ENCODE assay signal across 32 mouse cellular contexts in the genomic region with DNA sequence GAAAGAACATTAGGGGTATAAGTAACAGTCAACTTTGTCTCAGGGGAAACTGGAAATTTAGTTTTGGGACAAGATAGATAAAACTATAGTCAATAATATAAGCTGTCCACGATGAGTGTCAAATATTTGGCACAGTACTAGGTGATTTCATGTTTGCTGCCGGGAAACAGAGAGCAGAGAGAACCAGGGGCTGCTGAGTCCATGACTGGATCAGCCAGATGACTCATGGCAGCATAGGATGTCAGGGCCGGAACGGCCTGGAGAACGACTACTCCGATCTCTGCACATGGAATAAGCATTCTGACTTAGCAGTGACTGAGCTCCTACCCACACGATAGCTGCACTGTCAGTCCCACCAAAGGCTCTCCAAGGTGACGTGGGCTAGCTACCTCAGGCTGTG.
DNase-seq lines count a peak whose midpoint lies in the region; ATAC-seq and TF ChIP-seq lines count a peak whose summit lies in the region.
"Had no signal": no experiment of that assay in that cellular context is flagged by ENCODE, and none has a peak within 500 bp of the region (broad histone marks: within the 10 kb centered on the region; RNA-seq: fewer than 3 reads in every experiment).

No protein-coding gene starts in this region.

- H3K4me1 ChIP-seq in lung, embryonic 16.5 days (replicated peaks; ENCODE audit: control insufficient read depth, insufficient read depth, low read length) = peaks cover 12% of the 10 kb centered on the region
- H3K4me1 ChIP-seq in forebrain, embryonic 11.5 days (replicated peaks; ENCODE audit: control insufficient read depth, insufficient read depth, low read length) = no peaks in the 10 kb centered on the region
- H3K4me1 ChIP-seq: liver, embryonic 13.5 days; stomach, embryonic 15.5 days had no signal

- no peaks in the 10 kb centered on the region for H3K79me2 ChIP-seq in C2C12 (ENCODE audit: control insufficient read depth, insufficient read depth)

- no peak for DNase-seq in lung, postnatal 25 days (ENCODE audit: low spot score)
- peak; percentile 81 for DNase-seq in NIH3T3 (ENCODE audit: low read depth)
- peak; percentile 60 to 66 for DNase-seq in adrenal gland, postnatal 36 days
- DNase-seq in spleen, adult 18-20 months = no peak
- DNase-seq in forebrain, embryonic 11.5 days (ENCODE audit: low spot score) = no peak
- DNase-seq: cerebellum, adult 11 months; cerebellum, adult 9-11 months; embryo, embryonic 11 days; gastrocnemius, postnatal 25 days; heart, adult 11 months; heart, postnatal 36 days; kidney, adult 8-10 months; kidney, postnatal 10 days; layer of hippocampus, postnatal 36 days; liver, embryonic 13.5 days; right cerebral cortex, postnatal 14 days; thymus, adult 18-20 months; thymus, postnatal 25 days had no signal

- H3K9me3 ChIP-seq in lung, embryonic 16.5 days (ENCODE audit: control insufficient read depth, low read length) = no peaks in the 10 kb centered on the region
- H3K9me3 ChIP-seq in forebrain, embryonic 11.5 days (ENCODE audit: control insufficient read depth, low read length) = no peaks in the 10 kb centered on the region
- H3K9me3 ChIP-seq: embryonic facial prominence, embryonic 12.5 days; forebrain, embryonic 15.5 days; G1E; hindbrain, embryonic 12.5 days; intestine, embryonic 15.5 days; limb, embryonic 10.5 days; limb, embryonic 15.5 days; liver, embryonic 13.5 days; megakaryocyte, embryonic 14.5 days; midbrain, embryonic 13.5 days; stomach, embryonic 15.5 days had no signal

- no peaks in the 10 kb centered on the region for H3K27me3 ChIP-seq in lung, embryonic 16.5 days (ENCODE audit: control insufficient read depth, insufficient read depth, low read depth, low read length)
- no peaks in the 10 kb centered on the region for H3K27me3 ChIP-seq in C2C12 (ENCODE audit: control insufficient read depth, insufficient read depth, insufficient read length)
- no peaks in the 10 kb centered on the region for H3K27me3 ChIP-seq in forebrain, embryonic 11.5 days (ENCODE audit: control insufficient read depth, insufficient read depth, low read length)
- H3K27me3 ChIP-seq: embryonic facial prominence, embryonic 12.5 days; forebrain, embryonic 15.5 days; intestine, embryonic 15.5 days; limb, embryonic 15.5 days; liver, embryonic 13.5 days; stomach, embryonic 15.5 days had no signal

- no peak overlapping the region for H3ac ChIP-seq in C2C12 (ENCODE audit: control insufficient read depth, insufficient read length, low read depth)

- H3K4me3 ChIP-seq in lung, embryonic 16.5 days (ENCODE audit: low read length) = no peak overlapping the region
- no peak overlapping the region for H3K4me3 ChIP-seq in C2C12 (ENCODE audit: insufficient read depth, poor library complexity, severe bottlenecking)
- no peak overlapping the region for H3K4me3 ChIP-seq in forebrain, embryonic 11.5 days (ENCODE audit: low read depth, low read length)
- H3K4me3 ChIP-seq: embryonic facial prominence, embryonic 12.5 days; forebrain, embryonic 15.5 days; hindbrain, embryonic 12.5 days; intestine, embryonic 15.5 days; limb, embryonic 10.5 days; limb, embryonic 15.5 days; liver, embryonic 13.5 days; megakaryocyte, embryonic 14.5 days; midbrain, embryonic 13.5 days; stomach, embryonic 15.5 days had no signal

- no peaks in the 10 kb centered on the region for H3K36me3 ChIP-seq in lung, embryonic 16.5 days (ENCODE audit: control insufficient read depth, insufficient read depth, low read length)
- no peaks in the 10 kb centered on the region for H3K36me3 ChIP-seq in C2C12 (ENCODE audit: control insufficient read depth, insufficient read depth)
- H3K36me3 ChIP-seq in forebrain, embryonic 11.5 days (ENCODE audit: control insufficient read depth, insufficient read depth, low read length) = no peaks in the 10 kb centered on the region
- H3K36me3 ChIP-seq: embryonic facial prominence, embryonic 12.5 days; forebrain, embryonic 15.5 days; G1E; hindbrain, embryonic 12.5 days; intestine, embryonic 15.5 days; limb, embryonic 10.5 days; limb, embryonic 15.5 days; liver, embryonic 13.5 days; midbrain, embryonic 13.5 days; stomach, embryonic 15.5 days had no signal

- peak overlapping the region; percentile 32 for H3K27ac ChIP-seq in lung, embryonic 16.5 days (ENCODE audit: low read length)
- no peak overlapping the region for H3K27ac ChIP-seq in forebrain, embryonic 11.5 days (ENCODE audit: low read depth, low read length)
- H3K27ac ChIP-seq: embryonic facial prominence, embryonic 12.5 days; forebrain, embryonic 15.5 days; hindbrain, embryonic 12.5 days; hindbrain, postnatal 0 days; intestine, embryonic 15.5 days; limb, embryonic 10.5 days; limb, embryonic 15.5 days; liver, embryonic 13.5 days; midbrain, embryonic 13.5 days; stomach, embryonic 15.5 days had no signal

- no peak overlapping the region for H3K4me2 ChIP-seq in lung, embryonic 16.5 days (ENCODE audit: low read depth, low read length)
- no peak overlapping the region for H3K4me2 ChIP-seq in forebrain, embryonic 11.5 days (ENCODE audit: low read depth, low read length, severe bottlenecking)
- H3K4me2 ChIP-seq: embryonic facial prominence, embryonic 12.5 days; forebrain, embryonic 15.5 days; heart, embryonic 11.5 days; hindbrain, embryonic 12.5 days; intestine, embryonic 15.5 days; limb, embryonic 15.5 days; liver, embryonic 13.5 days; midbrain, embryonic 13.5 days; stomach, embryonic 15.5 days had no signal

- 54% methylated on average over 8 of the region's 8 CpGs for WGBS in lung, embryonic 16.5 days
- 97% methylated on average over 8 of the region's 8 CpGs for WGBS in forebrain, embryonic 11.5 days

- TF ChIP-seq CTCF in C2C12 (IDR thresholded peaks at IDR 0.05; ENCODE audit: control insufficient read depth, insufficient read depth, insufficient read length) = no peak

- H3K79me3 ChIP-seq in C2C12 (ENCODE audit: low read depth) = no peaks in the 10 kb centered on the region

- no peak overlapping the region for H3K9ac ChIP-seq in lung, embryonic 16.5 days (ENCODE audit: low read length)
- no peak overlapping the region for H3K9ac ChIP-seq in forebrain, embryonic 11.5 days (ENCODE audit: low read length)
- H3K9ac ChIP-seq: embryonic facial prominence, embryonic 12.5 days; forebrain, embryonic 15.5 days; hindbrain, embryonic 12.5 days; intestine, embryonic 15.5 days; limb, embryonic 15.5 days; liver, embryonic 13.5 days; midbrain, embryonic 13.5 days; stomach, embryonic 15.5 days had no signal

- peak; percentile 69 for ATAC-seq in lung, embryonic 16.5 days (ENCODE audit: low read depth)
- ATAC-seq in forebrain, embryonic 11.5 days (replicated peaks; ENCODE audit: low FRiP score) = no peak
- ATAC-seq: forebrain, embryonic 15.5 days; hindbrain, postnatal 0 days; intestine, embryonic 15.5 days; midbrain, embryonic 13.5 days had no signal

TF ChIP-seq in C2C12, 6 proteins besides CTCF, POLR2A, EP300 and RAD21:
- TF ChIP-seq MYOD1 (IDR thresholded peaks at IDR 0.05; ENCODE audit: control insufficient read depth, insufficient read length, low read depth) (no peak), FOSL1 (IDR thresholded peaks at IDR 0.05; ENCODE audit: insufficient read depth, low read length, poor library complexity, severe bottlenecking) (peak; percentile 10)

Comparison
In these comparisons a context has a peak if more than half of its experiments do, and no peak if none do; other contexts are left out.
1. DNase-seq: peak in NIH3T3 (single experiment) and adrenal gland, postnatal 36 days (2 of 2); none in lung, postnatal 25 days (single experiment), spleen, adult 18-20 months (0 of 2) and forebrain, embryonic 11.5 days (single experiment).